Mouse (Mus musculus) hindbrain, postnatal 0 days (tissue): ENCODE data around the gene Brca1. TPM values are rescaled to one million over a fixed set of nuclear protein-coding genes. Genes with fewer than 3 reads are reported as not detected.
"Not testable (repeated sequence)": the region's sequence is repeated elsewhere in the genome, so short reads cannot be mapped to it uniquely, and the experiment has no call there.

Experiments
- ATAC-seq: fragments of 200-750 bp; cut with Nextera tagmentation; 2 replicates; pipeline ENCODE4 v1.8.0; 2017; ENCODE audit warnings: mild to moderate bottlenecking, moderate TSS enrichment, moderate library complexity
- DNase-seq: peaks from one replicate; pipeline ENCODE4 v3.0.0-alpha.2; 2015; ENCODE audit warnings: low spot score
- H3K27ac ChIP-seq: fragments of 300-500 bp; sonication (generic); 2 replicates; pipeline ENCODE4 v1.5.1; 2014; ENCODE audit warnings: mild to moderate bottlenecking
- H3K27me3 ChIP-seq: fragments of 300-500 bp; sonication (generic); 2 replicates; pipeline ENCODE4 v1.6.1; 2014; ENCODE audit warnings: low read length, mixed read lengths; ENCODE audit not compliant: insufficient read depth
- H3K36me3 ChIP-seq: fragments of 300-500 bp; sonication (generic); 2 replicates; pipeline ENCODE4 v1.6.1; 2014; ENCODE audit warnings: low read length, mixed read lengths; ENCODE audit not compliant: insufficient read depth
- H3K4me1 ChIP-seq: fragments of 300-500 bp; sonication (generic); 2 replicates; pipeline ENCODE4 v1.6.1; 2014; ENCODE audit warnings: antibody characterized with exemption, low read length, mixed read lengths; ENCODE audit not compliant: insufficient read depth
- H3K4me2 ChIP-seq: fragments of 300-500 bp; sonication (generic); 2 replicates; pipeline ENCODE4 v1.6.1; 2014; ENCODE audit warnings: low read depth, mild to moderate bottlenecking, low read length, moderate library complexity, mixed read lengths
- H3K4me3 ChIP-seq: fragments of 300-500 bp; sonication (generic); 2 replicates; pipeline ENCODE4 v1.5.1; 2014; ENCODE audit warnings: low read length
- H3K9ac ChIP-seq: fragments of 300-500 bp; sonication (generic); replicated peaks from 2 replicates; pipeline ENCODE4 v1.6.1; 2014; ENCODE audit warnings: mild to moderate bottlenecking, low read length, moderate library complexity, mixed read lengths
- H3K9me3 ChIP-seq: fragments of 300-500 bp; sonication (generic); 2 replicates; pipeline ENCODE4 v1.6.1; 2016; ENCODE audit warnings: low read length, mixed read lengths
- CTCF ChIP-seq: IDR thresholded peaks from 2 replicates; pipeline ENCODE4 v1.5.1; 2016; ENCODE audit warnings: antibody characterized with exemption, control low read depth, low read depth
- WGBS: fragments of 180-500 bp; shearing (Covaris S2); extraction: QIAGEN DNeasy Blood & Tissue Kit; methylation state at CpG from one replicate; pipeline ENCODE4 v1.1.7; 2014; 5-methylcytosine and 5-hydroxymethylcytosine counted together
- polyA plus RNA-seq: library from polyadenylated mRNA; unstranded; fragments of >200 nt; fragmentation: Nextera tagmentation; extraction: Ambion mirVana; gene quantifications from 2 replicates; pipeline ENCODE4 v1.2.1, GENCODE M21; 2015
- total RNA-seq: library from RNA; depleted of rRNA; stranded (reverse); fragments of >200 nt; gene quantifications from 2 replicates; pipeline ENCODE4 v1.2.3, GENCODE M21; 2014; rRNA removed

Brca1 gene
- total and polyA plus RNA-seq, 2 experiments from 2014 or later: 2.4 to 8.5 TPM

DNA sequence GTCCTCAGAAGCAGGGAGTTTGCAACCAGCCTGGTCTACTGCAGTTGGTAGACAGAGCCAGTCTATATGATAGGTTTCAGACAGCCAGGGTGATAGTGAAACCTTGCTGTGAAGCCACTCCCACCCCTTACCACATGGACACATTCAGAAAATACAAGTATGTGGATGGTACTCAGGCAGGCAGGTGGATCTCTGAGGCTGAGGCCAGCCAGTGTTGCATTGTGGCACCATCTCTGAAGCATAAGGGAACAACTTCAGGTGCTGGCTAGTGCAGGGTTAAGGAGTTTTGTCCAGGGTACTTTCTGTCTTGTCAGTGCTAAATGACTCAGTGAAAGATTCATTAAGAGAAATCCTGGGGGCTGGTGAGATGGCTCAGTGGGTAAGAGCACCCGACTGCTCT lies 105.4 kb downstream of the Brca1 start:
- H3K36me3 ChIP-seq: peaks cover 18% of the 10 kb centered on the region
- H3K27me3 ChIP-seq: no peaks in the 10 kb centered on the region
- no peak for TF ChIP-seq CTCF
- H3K4me1 ChIP-seq: no peaks in the 10 kb centered on the region
- DNase-seq (no peak), ATAC-seq (no peak)
- no peak overlapping the region for H3K9ac ChIP-seq
- WGBS: 71% methylated on average over 1 of the region's 1 CpGs
- H3K4me3 ChIP-seq: no peak overlapping the region
- H3K9me3 ChIP-seq: no peaks in the 10 kb centered on the region
- no peak overlapping the region for H3K4me2 ChIP-seq
- no peak overlapping the region for H3K27ac ChIP-seq

DNA sequence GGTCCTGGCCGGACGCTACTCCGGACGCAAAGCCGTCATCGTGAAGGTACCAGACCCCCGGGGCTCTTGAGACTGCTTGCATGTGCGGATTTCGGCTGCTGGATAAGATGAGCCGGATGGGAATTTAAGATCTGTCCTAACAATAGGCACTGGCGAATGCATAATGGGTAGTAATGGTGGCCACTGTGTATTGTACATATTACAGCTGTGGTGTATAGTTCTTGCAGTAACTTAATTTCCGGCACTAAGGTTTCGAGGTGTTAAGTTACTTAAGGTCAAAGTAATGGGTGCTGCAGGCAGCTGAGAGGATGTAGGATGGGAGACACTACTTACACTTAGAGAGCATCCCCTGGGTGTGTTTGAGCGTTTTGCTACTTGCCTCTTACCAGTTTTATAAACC lies 109.0 kb downstream of the Brca1 start:
- TF ChIP-seq CTCF: no peak
- peak overlapping the region; percentile 95 for H3K9ac ChIP-seq
- H3K27me3 ChIP-seq: no peaks in the 10 kb centered on the region
- 0% methylated on average over 14 of the region's 14 CpGs for whole genome bisulfite sequencing
- H3K4me2 ChIP-seq: peak overlapping the region; percentile 85
- H3K4me1 ChIP-seq: no peaks in the 10 kb centered on the region
- DNase-seq (peak; percentile 51), ATAC-seq (no peak)
- peaks cover 18% of the 10 kb centered on the region for H3K36me3 ChIP-seq
- no peaks in the 10 kb centered on the region for H3K9me3 ChIP-seq
- H3K27ac ChIP-seq: peak overlapping the region; percentile 95
- H3K4me3 ChIP-seq: peak overlapping the region; percentile 79

DNA sequence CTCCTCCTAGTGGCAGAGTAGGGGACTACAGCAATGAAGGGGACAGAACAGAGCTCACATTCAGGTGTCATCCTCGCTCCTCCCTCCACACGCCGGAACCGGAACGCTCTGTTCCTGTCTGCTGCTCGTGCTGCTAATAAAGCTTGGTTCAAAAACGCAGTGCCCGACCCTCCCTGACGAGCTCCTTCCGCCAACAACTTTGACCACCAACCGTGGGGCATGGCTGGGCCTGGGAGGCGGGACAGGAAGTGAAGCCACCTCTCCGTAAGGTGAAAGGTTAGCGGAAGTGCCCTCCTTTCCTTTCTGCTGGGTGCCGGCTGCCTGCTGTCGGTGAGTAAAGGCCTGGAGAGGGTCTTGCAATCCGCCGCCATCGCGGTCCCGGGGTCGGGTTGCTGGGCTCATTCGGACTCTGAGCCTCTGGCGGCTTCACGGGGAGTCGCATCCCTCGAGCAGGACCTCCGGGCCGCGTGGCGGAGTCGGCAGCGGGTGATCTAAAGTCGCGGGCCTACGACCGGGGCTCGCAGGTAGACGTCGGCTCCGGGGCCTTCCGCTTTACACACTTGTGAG lies 109.5 kb downstream of the Brca1 start, which contains the start of gene Rpl27:
Rpl27 (plus strand) TSS at position 172 of the 567 bp plus-strand sequence.
- H3K9ac ChIP-seq: peak within 1 kb of the TSS; percentile 95
- ATAC-seq (peak; percentile 98), DNase-seq (peak; percentile 99)
- WGBS: under 1% methylated on average over 42 of the region's 42 CpGs
- peak within 1 kb of the TSS; percentile 95 for H3K27ac ChIP-seq
- no peaks in the 10 kb centered on the region for H3K9me3 ChIP-seq
- H3K27me3 ChIP-seq: no peaks in the 10 kb centered on the region
- H3K4me3 ChIP-seq: peak within 1 kb of the TSS; percentile 79
- TF ChIP-seq CTCF: peak; percentile 93
- peak within 1 kb of the TSS; percentile 85 for H3K4me2 ChIP-seq
- H3K4me1 ChIP-seq: no peaks in the 10 kb centered on the region
- H3K36me3 ChIP-seq: peaks cover 18% of the 10 kb centered on the region

DNA sequence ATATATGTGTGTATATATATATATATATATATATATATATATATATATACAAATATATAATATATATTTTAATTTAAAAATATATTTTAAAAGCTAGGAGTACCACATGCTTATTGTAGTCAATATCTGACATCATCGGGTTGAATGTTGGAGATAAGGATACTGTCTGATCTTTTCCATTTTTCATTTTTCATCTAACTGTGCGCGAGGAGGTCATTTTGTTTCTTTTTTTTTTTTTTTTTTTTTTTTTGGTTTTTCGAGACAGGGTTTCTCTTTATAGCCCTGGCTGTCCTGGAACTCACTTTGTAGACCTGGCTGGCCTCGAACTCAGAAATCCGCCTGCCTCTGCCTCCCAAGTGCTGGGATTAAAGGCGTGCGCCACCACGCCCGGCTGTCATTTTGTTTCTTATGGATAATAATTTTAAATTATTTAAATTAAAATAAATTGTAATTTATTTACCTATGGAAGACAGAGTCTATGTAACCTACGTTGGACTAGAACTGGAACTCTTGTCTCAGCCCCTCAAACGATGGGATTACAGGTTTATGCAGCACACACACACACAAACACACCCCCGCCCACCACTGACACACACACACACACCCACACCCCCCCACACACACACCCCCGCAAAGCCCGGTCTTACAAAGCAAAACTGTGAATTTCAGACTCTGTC lies 110.2 kb downstream of the Brca1 start:
- not testable (repeated sequence) for H3K27ac ChIP-seq, ATAC-seq, H3K27me3 ChIP-seq, H3K4me1 ChIP-seq, H3K9me3 ChIP-seq, H3K9ac ChIP-seq, DNase-seq
- Histone ChIP-seq H3K4me3 (peak overlapping the region; percentile 79; the same call in 1 of the 2 replicates), H3K36me3 (peaks cover 18% of the 10 kb centered on the region), H3K4me2 (peak overlapping the region; percentile 40; the same call in 1 of the 2 replicates)
- WGBS: 37% methylated on average over 15 of the region's 15 CpGs

Other genes with a start within 250 kb of the Brca1 start
- gene Becn1, start 249.7 kb downstream of the Brca1 start, total RNA-seq: 71.1 and 95.3 TPM in 2 replicates
- 140 and 145 TPM in 2 replicates for gene Becn1, start 249.7 kb downstream of the Brca1 start, polyA plus RNA-seq
- 68.3 and 71.1 TPM in 2 replicates for gene Psme3, start 235.7 kb downstream of the Brca1 start, total RNA-seq
- 78.2 and 83.9 TPM in 2 replicates for gene Psme3, start 235.7 kb downstream of the Brca1 start, polyA plus RNA-seq
- 3.8 and 4.1 TPM in 2 replicates for gene Aoc2, start 226.9 kb downstream of the Brca1 start, total RNA-seq
- gene Aoc2, start 226.9 kb downstream of the Brca1 start, polyA plus RNA-seq: 0.59 and 0.63 TPM in 2 replicates
- 0.36 and 0.47 TPM in 2 replicates for gene Aoc3, start 221.3 kb downstream of the Brca1 start, total RNA-seq
- gene Aoc3, start 221.3 kb downstream of the Brca1 start, polyA plus RNA-seq: 0.10 and 0.16 TPM in 2 replicates
- gene G6pc, start 184.4 kb downstream of the Brca1 start, total RNA-seq: 0.26 TPM in 1 of 2 replicates, not detected in the other
- not detected in 2 replicates for gene G6pc, start 184.4 kb downstream of the Brca1 start, polyA plus RNA-seq
- gene Aarsd1, start 134.3 kb downstream of the Brca1 start, total RNA-seq: 62.5 and 69.4 TPM in 2 replicates
- gene Aarsd1, start 134.3 kb downstream of the Brca1 start, polyA plus RNA-seq: 89.9 and 91.6 TPM in 2 replicates
- gene Gm27029, start 127.2 kb downstream of the Brca1 start, total RNA-seq: 2.2 TPM in 1 of 2 replicates, not detected in the other
- 4.7 and 6.4 TPM in 2 replicates for gene Gm27029, start 127.2 kb downstream of the Brca1 start, polyA plus RNA-seq
- 11.6 and 12.4 TPM in 2 replicates for gene Rundc1, start 126.9 kb downstream of the Brca1 start, total RNA-seq
- 21.4 and 22.7 TPM in 2 replicates for gene Rundc1, start 126.9 kb downstream of the Brca1 start, polyA plus RNA-seq
- 0.31 and 0.58 TPM in 2 replicates for gene Ptges3l, start 126.6 kb downstream of the Brca1 start, total RNA-seq
- 3.8 and 4.6 TPM in 2 replicates for gene Ptges3l, start 126.6 kb downstream of the Brca1 start, polyA plus RNA-seq
- 535 and 538 TPM in 2 replicates for gene Rpl27, start 109.7 kb downstream of the Brca1 start, total RNA-seq
- 276 and 282 TPM in 2 replicates for gene Rpl27, start 109.7 kb downstream of the Brca1 start, polyA plus RNA-seq
- 3.9 and 4.2 TPM in 2 replicates for gene Ifi35, start 103.5 kb downstream of the Brca1 start, total RNA-seq
- gene Ifi35, start 103.5 kb downstream of the Brca1 start, polyA plus RNA-seq: 5.3 and 5.8 TPM in 2 replicates
- 103 and 140 TPM in 2 replicates for gene Rnd2, start 87.0 kb downstream of the Brca1 start, total RNA-seq
- 143 and 154 TPM in 2 replicates for gene Rnd2, start 87.0 kb downstream of the Brca1 start, polyA plus RNA-seq
- 290 and 295 TPM in 2 replicates for gene Vat1, start 85.7 kb downstream of the Brca1 start, total RNA-seq
- 106 and 114 TPM in 2 replicates for gene Vat1, start 85.7 kb downstream of the Brca1 start, polyA plus RNA-seq
- gene Nbr1, start 194 bp upstream of the Brca1 start, total RNA-seq: 93.6 and 152 TPM in 2 replicates
- 53.9 and 55.9 TPM in 2 replicates for gene Nbr1, start 194 bp upstream of the Brca1 start, polyA plus RNA-seq
- 2.6 and 5.2 TPM in 2 replicates for gene Tmem106a, start 30.3 kb upstream of the Brca1 start, total RNA-seq
- 5.1 and 5.3 TPM in 2 replicates for gene Tmem106a, start 30.3 kb upstream of the Brca1 start, polyA plus RNA-seq
- gene Gm11634, start 47.3 kb upstream of the Brca1 start, total RNA-seq: not detected in 2 replicates
- not detected in 2 replicates for gene Gm11634, start 47.3 kb upstream of the Brca1 start, polyA plus RNA-seq
- 12.4 and 15.2 TPM in 2 replicates for gene Rdm1, start 75.2 kb upstream of the Brca1 start, total RNA-seq
- gene Rdm1, start 75.2 kb upstream of the Brca1 start, polyA plus RNA-seq: 13.8 and 15.9 TPM in 2 replicates
- gene Arl4d, start 113.6 kb upstream of the Brca1 start, total RNA-seq: 5.7 and 6.5 TPM in 2 replicates
- gene Arl4d, start 113.6 kb upstream of the Brca1 start, polyA plus RNA-seq: 6.2 TPM in 2 replicates
- 19.0 and 24.1 TPM in 2 replicates for gene Dhx8, start 181.0 kb upstream of the Brca1 start, total RNA-seq
- gene Dhx8, start 181.0 kb upstream of the Brca1 start, polyA plus RNA-seq: 25.6 and 30.6 TPM in 2 replicates
- 47.7 and 56.9 TPM in 2 replicates for gene Etv4, start 233.4 kb upstream of the Brca1 start, total RNA-seq
- gene Etv4, start 233.4 kb upstream of the Brca1 start, polyA plus RNA-seq: 22.5 and 30.2 TPM in 2 replicates